Mouse (Mus musculus) brain, embryonic 14.5 days (tissue): ENCODE measurements at regions not wholly inside any gene's neighbourhood (a gene's known extent, or its start where the extent isn't known, plus 50 kb on each side); places are given as distances from the start of the nearest gene placed in this dataset.

ENCODE experiments used
- CTCF ChIP-seq: fragments of 200-500 bp; IDR thresholded peaks from 2 replicates; pipeline ENCODE4 v1.5.1; 2012; ENCODE audit warnings: inconsistent platforms, mild to moderate bottlenecking, moderate library complexity, borderline replicate concordance; ENCODE audit not compliant: insufficient read depth, insufficient read length; ENCODE audit errors: extremely low read depth
- POLR2A ChIP-seq: fragments of 200-500 bp; IDR thresholded peaks from 2 replicates; pipeline ENCODE4 v1.6.1; 2012; ENCODE audit warnings: mild to moderate bottlenecking, inconsistent platforms, borderline replicate concordance; ENCODE audit not compliant: poor library complexity, insufficient read depth, insufficient read length, severe bottlenecking; ENCODE audit errors: extremely low read depth

DNA sequence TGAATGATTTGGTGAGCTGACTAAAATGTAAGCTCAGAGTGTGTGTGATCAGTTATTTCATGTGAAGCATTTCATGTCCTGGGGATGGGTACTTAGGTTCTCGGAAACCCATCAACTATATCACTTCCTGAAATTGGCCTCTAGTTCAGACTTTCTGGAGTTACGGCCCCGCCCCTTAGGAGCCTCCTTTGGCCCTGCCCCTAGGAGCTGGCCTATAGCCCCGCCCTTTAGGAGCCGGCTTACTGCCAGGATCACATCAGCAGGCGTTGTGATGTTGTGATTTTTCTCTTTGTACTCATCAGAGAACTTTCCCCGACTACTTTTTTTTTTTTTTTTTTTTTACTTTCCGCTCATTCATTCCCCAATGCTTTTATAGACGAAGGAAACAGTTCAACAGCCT lies 223.1 kb downstream of the Rnf144b start:
- TF ChIP-seq POLR2A (no peak), CTCF (no peak)
